ENCODE assay signal across 8 mouse cellular contexts in the genomic region with DNA sequence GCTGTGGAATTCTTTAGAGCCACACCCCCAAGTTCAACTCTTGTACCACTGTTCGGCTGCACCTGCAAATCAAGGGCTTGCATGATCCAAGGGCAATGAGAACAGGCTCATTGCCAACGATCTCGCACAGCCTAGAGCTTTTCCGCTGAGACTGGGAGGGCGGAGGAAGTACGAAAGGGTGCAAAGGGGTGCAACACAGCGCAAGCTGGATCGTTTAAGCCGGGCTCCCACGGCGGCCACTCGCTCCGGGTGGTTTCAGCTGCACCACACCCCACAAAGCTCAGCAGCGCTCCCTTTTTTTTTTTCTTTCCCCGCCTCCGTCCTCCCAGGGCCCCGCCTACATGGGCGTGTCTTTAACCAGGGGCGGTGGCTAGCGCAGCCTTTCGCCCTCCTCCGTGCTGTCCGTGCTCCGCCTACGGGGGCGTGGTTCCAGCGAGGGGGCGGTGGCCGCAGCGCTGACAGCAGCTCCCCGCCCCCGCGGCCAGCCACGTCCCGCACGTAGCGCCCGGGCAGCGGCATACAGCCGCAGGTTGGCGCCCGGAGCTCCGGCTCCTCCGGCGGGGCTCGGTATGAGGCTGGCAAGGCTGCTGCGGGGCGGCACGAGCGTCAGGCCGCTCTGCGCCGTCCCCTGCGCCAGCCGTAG. TPM values are rescaled to one million over a fixed set of nuclear protein-coding genes. Genes with fewer than 3 reads are reported as not detected.
A peak's percentile ranks its signal among the peaks of the same experiment; 100 is the strongest.
DNase-seq lines count a peak whose midpoint lies in the region; ATAC-seq lines count a peak whose summit lies in the region.

A gene (plus strand): TSS at position 424 of the 643 bp plus-strand sequence.

- peak; percentile 99 for DNase-seq in R1 (ENCODE audit: low read depth, low spot score)
- DNase-seq in cerebellum, postnatal 25 days, result peak; percentile 96 to 99
- DNase-seq in frontal cortex, postnatal 25 days (ENCODE audit: low spot score in 2 of 2), result peak; percentile 89 to 95
- peak; percentile 97 for DNase-seq in hindbrain, embryonic 14.5 days (ENCODE audit: low spot score)
- DNase-seq in layer of hippocampus, postnatal 36 days, result peak; percentile 97
- DNase-seq in lung, postnatal 36 days, result peak; percentile 99
- DNase-seq in retina, postnatal 1 day, result peak; percentile 98
- peak; percentile 99 for DNase-seq in urinary bladder, adult 18-20 months (ENCODE audit: low spot score in 2 of 2)

- peak; percentile 99 for ATAC-seq in hindbrain, embryonic 14.5 days (ENCODE audit: low FRiP score)

- H3K9me3 ChIP-seq in hindbrain, embryonic 14.5 days (ENCODE audit: control insufficient read depth, low read length), result no peaks in the 10 kb centered on the region

- H3K4me3 ChIP-seq in hindbrain, embryonic 14.5 days (replicated peaks; ENCODE audit: low read length), result peak within 1 kb of the TSS; percentile 73

- peak within 1 kb of the TSS; percentile 74 for H3K4me2 ChIP-seq in hindbrain, embryonic 14.5 days (replicated peaks)

- peak within 1 kb of the TSS; percentile 83 for H3K27ac ChIP-seq in hindbrain, embryonic 14.5 days

- under 1% methylated on average over 55 of the region's 55 CpGs for WGBS in hindbrain, embryonic 14.5 days

- H3K4me1 ChIP-seq in hindbrain, embryonic 14.5 days (replicated peaks; ENCODE audit: control insufficient read depth, insufficient read depth, low read length), result peaks cover 7% of the 10 kb centered on the region; the same call in 1 of the 2 replicates

- H3K9ac ChIP-seq in hindbrain, embryonic 14.5 days, result peak within 1 kb of the TSS; percentile 78

- 0 out of 2 replicates have a peak, but pooled peaks cover 7% of the 10 kb centered on the region for H3K27me3 ChIP-seq in hindbrain, embryonic 14.5 days (ENCODE audit: control insufficient read depth, insufficient read depth, low read length)

- no peaks in the 10 kb centered on the region for H3K36me3 ChIP-seq in hindbrain, embryonic 14.5 days (replicated peaks; ENCODE audit: control insufficient read depth, insufficient read depth)

RNA-seq across cellular contexts. Expression of the gene that starts here (rescaled TPM):
- polyA plus RNA-seq in hindbrain, embryonic 14.5 days (2014; fragmentation: Nextera tagmentation; extraction: Ambion mirVana), result 22.9 and 25.3 TPM in 2 replicates
- total RNA-seq in layer of hippocampus, postnatal 36 days (2021), result 10 to 100 TPM; 42.0 to 43.3 TPM

Comparison
In these comparisons a context has a peak if more than half of its experiments do, and no peak if none do; other contexts are left out.
1. Peak in every context shown above with its lines: DNase-seq, ATAC-seq, H3K4me3 ChIP-seq and H3K27ac ChIP-seq.